Mouse (Mus musculus) testis, postnatal 10 days (tissue): ENCODE results near the gene Cyth1.

Experiments used
- DNase-seq: peaks from one replicate; pipeline ENCODE4 v3.0.0; 2021; ENCODE audit warnings: low spot score

The Cyth1 gene

DNA sequence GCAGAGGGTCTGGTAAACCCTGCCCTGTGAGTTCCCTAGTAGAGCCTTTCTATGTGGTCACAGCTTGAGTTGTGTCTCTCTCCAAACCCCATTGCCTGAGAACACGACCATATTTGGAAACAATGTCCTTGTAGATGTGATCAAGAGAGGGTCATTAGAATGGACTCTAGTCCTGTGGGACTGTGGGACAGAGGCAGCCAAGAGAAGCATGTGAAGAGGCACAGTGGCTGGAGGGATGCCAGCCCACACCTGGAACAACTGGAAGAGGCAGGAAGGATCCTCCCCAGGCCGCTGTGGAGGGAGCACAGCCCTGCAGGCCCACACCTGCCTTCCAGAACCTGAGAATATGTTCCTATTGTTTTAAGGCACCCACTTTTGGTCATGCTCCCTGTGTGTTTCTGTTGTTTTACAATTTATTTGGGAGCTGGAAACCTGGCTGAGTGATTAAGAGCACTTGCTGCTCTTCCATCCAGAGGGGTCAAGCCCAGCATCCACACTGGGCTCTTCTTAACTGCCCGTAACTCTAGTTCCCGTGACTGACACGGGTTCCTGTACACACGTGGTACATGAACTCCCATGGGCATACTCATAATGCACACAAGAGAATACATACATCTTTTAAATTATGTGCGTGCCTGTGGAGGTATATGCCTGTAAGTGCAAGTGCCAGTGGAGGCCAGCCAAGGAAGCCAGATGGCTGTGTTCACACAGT, 5.2 kb upstream of the Cyth1 start:
- DNase-seq = no peak

DNA sequence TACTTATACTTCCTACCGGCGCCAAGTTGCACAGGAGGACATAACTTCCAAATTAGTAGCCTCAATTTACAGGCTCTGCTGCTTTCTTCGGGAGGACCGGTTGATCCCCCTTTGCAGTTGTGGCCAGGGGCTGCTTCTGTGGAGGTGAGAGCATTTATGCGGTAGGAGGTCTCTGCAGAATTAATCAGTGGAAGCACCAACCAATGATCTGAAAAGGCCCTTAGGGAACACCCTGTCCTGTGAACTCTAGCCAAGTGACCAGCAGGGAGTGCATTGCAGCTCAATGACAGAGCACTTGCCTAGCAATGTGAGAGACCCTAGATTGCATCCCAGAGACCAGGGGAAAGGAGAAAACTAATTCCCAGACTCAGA, 606 bp upstream of the Cyth1 start:
- DNase-seq = no peak

DNA sequence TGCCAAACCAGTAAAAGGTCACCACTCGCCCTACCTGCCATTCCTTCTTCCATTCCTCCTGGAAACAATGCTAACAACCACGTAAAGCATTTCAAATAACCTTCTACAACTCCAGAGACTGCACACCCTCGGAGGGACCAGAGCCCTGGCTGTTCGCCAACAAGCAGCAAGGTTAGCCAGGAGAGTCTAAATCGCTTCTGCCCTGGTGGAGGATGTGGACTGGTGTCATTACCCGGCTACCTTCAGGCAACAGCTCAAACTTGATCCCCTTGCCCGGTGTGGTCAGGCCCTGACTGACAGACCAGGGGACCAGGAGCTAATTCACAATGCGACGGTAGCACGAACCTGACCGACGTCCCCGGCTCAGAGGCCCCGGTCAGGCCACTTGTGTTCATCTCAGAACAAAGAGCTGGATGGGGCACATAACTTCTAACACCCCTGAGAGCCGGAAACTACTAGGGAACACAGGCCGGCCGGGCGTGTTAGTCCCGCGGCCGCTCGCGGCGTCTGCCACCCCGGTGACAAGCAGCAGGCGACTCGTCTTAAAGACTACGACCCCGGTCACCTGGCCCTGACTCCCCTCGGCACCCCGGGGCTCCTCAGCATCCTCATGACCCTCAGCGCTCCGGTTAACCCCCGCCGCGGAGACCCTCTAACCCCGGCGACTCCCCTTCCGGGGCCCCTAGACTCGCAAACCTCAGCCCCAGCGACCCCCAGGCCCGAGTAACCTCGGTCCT, 865 bp downstream of the Cyth1 start:
- DNase-seq = peak; percentile 83

DNA sequence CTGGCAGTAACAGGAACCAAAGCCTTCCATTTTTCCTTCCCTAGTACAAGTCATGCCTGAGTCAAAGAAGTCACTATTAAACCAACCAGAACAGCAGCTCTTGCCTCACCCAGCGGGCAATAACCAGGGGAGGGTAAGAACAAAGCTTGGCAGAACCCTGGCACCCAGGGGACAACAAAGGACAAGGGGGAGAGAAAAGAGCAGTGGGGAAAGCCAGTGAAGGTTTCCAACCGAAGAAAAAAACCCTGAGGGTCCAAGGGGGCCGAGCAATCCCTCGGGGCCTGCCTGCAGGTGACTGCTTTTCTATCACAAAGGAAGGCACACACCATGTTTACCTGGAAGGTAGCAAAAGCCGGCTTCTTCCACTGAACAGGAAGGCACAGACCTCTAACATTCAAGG, 1.7 kb downstream of the Cyth1 start:
- no peak for DNase-seq

DNA sequence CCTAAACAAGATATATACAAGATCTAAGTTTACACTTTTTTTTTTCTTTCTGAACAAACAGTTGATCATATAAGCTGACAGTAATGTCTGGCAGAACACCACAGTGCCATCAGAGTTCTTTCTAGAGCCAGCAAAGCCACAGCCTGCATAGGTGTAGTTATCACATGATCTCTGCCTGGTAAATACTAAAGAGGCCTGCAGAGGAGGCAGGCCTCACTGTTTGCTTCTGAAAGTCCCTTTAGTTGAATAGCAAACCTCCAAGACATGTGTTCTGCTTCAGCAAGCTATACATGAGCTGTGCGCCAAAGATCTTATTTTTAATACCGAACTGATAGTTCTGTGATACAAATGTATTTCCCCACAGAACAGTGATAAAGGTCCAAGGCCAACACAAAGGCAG, 3.3 kb downstream of the Cyth1 start:
- no peak for DNase-seq

DNA sequence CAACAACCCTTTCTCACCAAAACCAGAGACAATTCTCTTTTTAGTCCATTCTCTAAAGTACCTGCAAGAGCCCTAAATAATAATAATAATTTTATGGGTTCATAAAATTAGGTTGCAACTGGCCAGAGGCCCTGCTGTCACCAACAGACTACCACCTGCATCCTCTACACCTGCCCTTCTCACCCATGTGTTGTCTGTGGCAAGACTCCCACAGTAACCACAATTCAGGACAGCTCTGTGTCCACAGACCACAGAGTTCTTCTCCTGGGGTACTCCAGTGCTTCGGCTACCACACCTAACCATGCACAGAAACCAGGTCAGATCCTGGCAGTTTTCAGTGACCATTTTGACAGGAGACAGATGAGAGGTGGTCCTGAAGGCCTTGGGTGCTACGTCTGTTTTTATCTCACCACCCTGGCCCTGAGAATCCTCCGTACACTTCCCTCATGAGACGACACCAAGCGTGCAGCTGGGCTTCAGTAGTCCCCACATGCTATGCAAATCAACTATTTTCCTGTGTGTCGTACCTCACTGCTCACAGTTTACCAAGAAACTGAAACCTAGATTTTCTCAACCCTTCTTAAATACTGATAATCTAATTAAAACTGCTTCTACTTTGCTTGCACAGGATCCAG, 4.6 kb downstream of the Cyth1 start:
- DNase-seq = no peak

DNA sequence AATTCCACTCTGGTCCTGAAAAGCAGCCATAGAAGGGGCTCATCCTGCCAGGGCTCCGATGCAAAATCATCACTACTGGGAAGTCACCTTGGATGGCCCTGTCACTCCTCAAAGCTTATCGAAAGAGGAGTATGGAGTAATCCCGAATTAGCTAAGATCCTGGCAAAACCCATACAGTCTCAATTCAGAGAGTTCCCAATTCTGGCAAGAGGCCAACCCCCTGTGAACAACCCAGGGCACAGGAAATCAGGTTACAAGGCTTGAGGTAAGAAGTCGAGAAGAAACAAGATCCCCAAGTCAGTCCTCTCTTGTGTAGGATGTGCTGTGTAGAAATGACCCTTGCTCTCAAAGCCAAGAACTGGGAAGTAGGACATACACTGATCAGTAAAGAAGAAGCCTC, 5.9 kb downstream of the Cyth1 start:
- no peak for DNase-seq

DNA sequence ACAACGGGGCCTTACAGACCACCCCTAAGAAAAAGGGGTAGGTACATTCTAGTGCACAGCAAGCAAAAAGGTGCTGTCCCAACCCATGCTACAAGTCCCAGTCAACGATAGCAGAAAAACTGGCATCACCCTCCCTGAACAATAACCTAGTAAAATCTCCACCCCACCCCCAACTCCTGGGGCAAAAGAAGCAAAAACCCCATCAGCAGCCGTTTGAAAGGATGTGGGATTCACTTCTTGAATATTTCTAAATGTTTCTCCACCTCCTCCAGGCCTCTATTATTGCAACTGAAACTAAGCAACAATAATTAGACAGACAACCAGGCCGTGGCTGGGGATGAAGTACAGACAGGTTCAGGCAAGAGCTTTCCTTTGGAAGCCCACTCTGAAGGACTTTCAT, 8.0 kb downstream of the Cyth1 start:
- DNase-seq = no peak

DNA sequence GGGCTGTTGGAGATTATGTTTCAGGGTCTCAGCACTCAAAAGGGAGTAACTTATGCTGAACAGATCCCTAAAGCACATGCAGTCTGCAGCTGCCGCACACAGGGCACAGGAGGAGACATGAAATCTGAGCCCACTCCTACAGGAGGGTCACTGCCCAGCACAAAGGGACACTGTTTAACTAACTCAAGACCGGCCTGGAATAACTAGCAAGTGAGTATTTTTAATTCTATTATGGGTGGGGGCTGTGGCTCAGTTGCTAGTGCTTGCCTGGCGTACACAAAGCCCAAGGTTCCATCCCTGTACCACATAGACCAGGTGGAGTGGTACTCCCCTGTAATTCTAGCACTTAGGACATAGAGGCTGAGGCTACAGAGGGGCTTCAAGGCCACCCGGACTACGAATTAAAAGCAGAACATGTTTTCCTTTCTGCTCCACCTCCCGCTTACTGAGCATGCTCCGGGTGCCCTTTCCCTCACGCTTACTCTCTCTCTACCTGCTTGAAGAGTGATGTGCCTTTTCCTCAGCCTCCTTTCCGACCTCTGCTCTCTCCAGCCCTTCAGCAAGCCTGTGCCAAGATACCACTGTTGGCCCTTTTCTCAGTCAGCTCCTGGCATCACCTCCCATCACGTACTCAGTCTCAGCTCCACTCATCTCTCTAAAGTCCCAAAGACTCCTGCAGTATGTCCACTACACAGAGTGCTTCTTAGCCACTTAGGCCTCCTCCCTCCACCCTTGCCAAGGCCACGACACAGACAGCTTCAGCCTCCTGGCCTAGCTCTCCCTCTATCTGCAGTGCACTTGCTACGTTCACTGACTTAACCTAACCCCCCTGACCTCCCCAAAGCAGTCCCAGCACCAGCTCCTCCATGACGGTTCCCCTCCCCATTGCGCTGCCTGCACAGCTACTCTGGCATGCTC, 8.9 kb downstream of the Cyth1 start:
- DNase-seq = no peak

DNA sequence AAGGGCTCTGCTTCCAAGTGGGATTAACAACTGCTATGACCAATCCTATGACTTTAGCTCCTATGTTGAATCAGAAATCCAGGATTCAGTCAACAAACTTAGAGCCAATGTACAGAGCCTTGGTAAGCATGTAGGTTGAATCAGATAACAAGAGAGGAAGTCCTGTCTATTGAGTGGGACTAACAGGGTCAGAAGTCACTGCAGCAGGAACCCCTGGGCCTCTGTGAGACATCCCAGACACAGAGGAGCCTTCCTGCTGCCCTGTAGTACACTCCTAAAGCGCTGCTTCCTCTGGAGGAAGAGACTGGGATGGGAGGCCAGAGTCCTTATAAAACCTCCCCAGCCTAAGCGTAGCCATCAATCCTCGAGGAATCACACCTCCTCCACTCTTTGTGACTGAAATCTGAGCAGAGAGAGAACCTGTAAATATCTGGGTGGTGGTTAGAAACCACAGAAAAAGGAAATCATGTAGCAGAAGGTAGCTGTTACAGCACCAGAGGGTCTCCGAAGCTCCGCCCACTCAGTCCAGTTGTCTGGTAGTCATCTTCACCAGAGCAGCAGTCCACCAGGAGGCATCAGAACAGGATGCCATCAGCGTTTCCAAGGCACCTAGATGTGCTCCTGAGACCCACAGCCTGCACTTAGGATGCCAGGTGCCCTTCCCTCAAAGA, 11.7 kb downstream of the Cyth1 start:
- DNase-seq = no peak

DNA sequence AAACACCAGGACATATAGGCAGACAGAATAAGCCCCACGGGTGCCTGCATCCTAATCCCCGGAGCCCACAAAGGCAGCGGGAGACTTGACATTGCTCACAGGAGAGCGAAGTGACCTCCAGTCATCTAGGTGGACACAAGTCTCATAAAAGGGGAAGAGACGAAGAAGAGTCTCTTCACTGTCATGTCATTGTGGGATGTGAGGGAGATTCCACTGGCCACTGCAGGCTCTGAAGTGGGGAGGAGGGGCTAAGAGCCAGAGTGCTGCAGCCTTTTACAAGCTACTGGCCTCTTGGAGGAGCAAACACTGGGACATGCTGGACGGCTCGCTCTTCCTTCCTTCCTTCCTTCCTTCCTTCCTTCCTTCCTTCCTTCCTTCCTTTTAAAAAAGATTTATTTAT, 13.5 kb downstream of the Cyth1 start:
- no peak for DNase-seq

DNA sequence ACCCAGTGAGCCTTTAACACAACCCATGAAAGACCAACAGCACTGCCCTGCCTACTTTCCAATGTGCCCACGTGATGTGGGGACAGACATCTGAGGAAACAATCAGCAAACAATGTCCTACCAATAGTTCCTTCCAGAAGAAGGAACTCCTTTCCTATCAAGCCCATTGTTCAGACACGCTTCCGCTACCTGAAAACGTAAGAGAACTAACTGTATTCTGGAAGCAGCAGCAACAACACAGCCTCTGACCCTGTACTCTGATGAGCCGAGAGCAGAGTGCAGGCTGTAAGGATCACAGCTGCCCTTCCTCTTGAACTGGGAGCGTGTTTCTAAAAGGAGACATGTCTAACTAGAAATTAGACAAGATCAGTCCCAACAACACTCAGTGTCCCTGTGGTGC, 13.9 kb downstream of the Cyth1 start:
- DNase-seq = no peak

DNA sequence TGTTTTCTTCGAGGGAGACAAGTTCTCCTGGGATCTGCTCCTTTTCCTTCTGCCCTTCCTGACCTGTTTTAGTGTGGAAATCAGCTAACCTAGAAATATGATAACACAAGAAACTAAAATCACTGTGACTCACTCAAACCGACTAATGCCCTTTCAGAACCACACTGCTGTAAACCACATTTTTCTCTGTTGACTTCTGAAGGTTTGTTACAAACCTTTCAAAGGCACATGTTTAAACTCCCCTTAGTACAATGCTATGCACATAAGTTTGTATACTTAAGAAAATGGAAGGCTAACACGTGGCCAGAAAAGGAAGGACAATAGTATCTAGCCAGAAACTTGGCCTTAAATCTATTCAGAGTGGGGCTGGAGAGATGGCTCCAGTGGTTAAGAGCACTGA, 14.5 kb downstream of the Cyth1 start:
- DNase-seq = no peak

DNA sequence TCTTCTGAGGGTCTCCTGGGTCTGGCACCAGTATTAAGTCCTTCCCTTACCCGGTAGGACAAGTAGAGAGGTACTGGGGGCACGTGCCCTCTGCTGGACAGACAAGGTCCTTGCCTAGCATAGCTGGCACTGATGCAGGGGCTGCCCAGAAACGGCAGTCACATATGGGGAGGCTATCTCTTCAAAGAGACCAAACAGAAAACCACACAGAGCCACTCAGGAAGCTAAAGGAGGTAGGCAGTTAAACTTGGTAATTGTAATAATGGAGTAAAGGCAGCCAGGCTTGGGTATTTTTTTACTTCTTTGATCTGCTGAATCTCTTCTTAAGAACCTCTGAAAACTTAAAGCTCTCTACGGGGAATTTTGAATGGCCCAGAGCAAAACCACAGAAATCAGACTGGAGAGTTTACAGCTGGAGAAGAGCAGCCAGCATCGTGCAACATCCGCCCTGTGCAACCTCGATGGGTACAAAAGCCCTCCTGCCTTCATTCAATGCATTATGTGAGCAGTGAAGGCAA, 16.0 kb downstream of the Cyth1 start:
- DNase-seq = no peak

DNA sequence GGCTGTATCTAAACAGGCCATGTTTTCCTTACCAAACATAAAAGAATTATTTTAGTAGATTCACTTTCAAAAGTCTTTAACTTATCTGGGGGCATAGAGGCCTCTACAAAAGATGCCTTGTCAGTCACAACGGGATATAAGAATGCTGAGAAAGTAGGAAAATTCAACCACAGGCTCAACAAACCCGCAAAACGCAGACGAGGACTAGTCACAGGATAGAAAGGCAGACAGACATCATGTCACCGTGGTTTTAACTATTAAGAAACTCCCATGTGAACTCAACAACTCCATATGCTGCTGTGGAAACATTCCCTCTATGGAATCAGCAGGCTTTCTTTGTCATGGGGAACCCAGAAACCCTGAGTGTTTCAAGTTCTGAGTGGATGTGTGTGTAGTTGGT, 18.5 kb downstream of the Cyth1 start:
- no peak for DNase-seq

DNA sequence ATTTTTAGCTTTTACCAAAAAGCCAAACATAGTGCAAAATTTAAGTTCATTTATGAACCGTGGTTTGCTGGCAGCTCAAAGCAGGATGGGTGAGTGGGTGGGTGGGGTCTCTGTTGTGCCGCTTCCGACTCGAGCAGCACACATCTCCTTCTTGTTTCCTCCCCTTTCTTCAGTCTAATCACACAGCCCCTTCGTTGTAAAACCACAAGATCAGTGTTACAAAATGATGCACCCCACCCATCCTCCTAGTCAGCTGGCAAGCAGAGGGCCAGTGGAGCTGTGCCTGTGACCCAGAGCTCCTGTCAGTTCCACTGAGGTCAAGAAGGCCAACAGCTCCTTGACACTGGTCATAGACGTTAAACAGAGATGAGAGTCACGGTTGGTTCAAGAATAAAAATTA, 20.7 kb downstream of the Cyth1 start:
- no peak for DNase-seq

DNA sequence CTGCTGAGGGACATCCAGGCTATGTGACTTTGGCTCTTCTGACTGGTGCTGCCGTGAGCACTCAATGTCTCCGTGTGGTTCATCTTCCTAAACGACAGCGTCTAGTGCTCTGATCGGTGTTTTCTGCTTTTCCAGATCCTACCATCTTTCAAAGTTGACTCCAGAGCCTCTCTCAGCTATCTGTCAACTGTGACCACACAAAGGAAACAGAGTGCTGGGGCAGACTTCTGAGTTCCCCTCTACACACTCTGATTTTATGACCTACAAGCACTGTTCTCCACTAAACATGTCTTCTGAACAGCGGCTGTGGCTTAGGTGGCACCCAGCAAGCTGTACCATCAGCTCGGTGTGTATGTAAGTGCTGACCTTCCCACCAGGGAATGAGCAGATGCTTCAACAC, 21.5 kb downstream of the Cyth1 start:
- DNase-seq = no peak

DNA sequence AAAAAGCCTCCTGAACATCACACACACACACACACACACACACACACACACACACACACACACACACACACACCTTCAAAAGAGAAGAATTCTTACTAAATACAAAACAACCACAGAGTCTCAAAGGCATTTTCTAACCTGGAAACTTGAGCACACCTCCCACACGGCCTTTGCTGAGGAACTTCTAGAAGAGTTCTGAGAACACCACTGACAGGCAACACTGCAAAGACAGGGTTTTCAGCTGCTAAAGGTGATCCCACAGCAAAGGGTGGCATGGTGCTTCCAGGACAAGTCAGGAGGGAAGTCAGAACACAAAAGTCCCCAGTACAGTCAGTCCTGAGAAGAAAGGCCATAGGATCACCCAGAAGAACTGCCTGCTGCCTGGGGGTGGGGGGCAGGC, 22.5 kb downstream of the Cyth1 start:
- no peak for DNase-seq

DNA sequence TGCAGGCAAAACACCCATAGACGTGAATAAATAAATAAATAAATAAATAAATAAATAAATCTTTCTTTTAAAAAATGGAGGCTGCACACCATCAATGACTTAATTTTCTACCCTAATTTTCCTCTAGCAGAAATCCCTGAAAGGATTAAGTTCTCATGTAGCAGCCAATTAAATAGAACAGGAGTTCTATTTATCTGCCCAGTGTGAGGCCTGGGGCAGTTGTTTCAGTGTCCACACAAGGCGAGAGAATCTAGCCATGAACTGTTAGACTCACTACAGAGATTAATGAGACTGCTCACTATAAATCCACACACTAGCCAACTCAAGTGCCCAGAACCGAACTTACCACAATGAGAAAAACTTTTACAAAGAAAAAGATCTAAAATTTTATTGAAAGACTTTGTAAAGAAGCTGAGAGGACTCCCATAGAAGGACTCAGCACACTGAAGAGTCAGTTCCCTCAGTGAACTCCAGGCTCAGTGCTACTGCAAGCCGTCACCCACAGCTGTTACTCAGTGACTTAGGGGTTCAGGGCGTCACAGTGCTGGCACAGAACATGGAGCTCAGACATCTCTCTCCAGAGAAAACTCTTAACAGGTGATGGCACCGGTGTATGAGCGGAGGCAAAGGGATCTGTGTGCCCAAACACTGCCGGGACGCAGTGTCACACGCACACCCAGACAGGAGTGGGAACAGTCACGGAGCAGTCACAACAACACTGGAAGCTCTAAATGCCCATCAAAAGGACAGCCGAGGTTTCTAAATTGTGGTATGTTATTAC, 23.1 kb downstream of the Cyth1 start:
- no peak for DNase-seq

DNA sequence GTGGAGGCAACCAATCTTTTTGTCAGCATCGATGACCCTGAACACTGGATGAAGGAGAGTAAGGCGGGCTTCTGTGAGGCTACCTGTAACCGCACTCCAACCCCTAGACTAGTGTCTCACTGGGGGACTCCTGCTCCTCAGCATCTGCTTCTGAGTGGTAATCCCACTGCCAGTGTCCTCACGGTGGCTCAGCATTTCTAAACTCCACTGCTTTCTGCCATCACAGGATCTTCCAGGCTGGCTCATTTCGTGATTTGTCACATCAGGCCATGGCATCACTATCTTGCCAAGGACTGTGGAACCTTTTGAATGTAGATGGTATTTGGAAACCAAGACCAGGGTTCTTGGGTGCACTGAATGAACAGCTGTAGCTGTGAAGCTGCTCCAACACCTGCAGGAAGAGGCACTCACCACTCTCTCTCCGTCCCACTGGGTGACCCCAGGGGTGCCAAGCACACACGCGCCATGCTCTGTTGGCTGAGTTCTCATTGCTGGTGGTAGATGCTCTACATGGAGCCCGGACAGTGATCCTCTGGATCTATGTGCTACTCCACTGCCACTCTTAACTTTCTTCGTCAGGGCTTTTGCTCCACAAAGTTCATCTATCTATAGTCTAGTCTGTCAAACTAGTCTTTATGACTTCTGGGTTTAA, 24.9 kb downstream of the Cyth1 start:
- DNase-seq = no peak
